Mouse (Mus musculus): ENCODE measurements at regions not wholly inside any gene's neighbourhood (a gene's known extent, or its start where the extent isn't known, plus 50 kb on each side); places are given as distances from the start of the nearest gene placed in this dataset.

GRCm38 (mm10) chr16:87031836-87032235 lies 322.1 kb upstream of the N6amt1 start:
- no peak for TF ChIP-seq EP300 (IDR thresholded peaks at IDR 0.05; ENCODE audit: insufficient read depth, low read depth, low read length)
- no peak for TF ChIP-seq POLR2A (IDR thresholded peaks at IDR 0.05; ENCODE audit: insufficient read depth, low read depth, low read length)

Data from heart, adult 2 months (tissue).